Mouse (Mus musculus) hindbrain, postnatal 0 days (tissue): ENCODE measurements at regions not wholly inside any gene's neighbourhood (a gene's known extent, or its start where the extent isn't known, plus 50 kb on each side); places are given as distances from the start of the nearest gene placed in this dataset.

ENCODE experiments used
- ATAC-seq: fragments of 200-750 bp; cut with Nextera tagmentation; 2 replicates; pipeline ENCODE4 v1.8.0; 2017; ENCODE audit warnings: mild to moderate bottlenecking, moderate TSS enrichment, moderate library complexity
- DNase-seq: peaks from one replicate; pipeline ENCODE4 v3.0.0-alpha.2; 2015; ENCODE audit warnings: low spot score
- H3K27ac ChIP-seq: fragments of 300-500 bp; sonication (generic); 2 replicates; pipeline ENCODE4 v1.5.1; 2014; ENCODE audit warnings: mild to moderate bottlenecking
- H3K27me3 ChIP-seq: fragments of 300-500 bp; sonication (generic); 2 replicates; pipeline ENCODE4 v1.6.1; 2014; ENCODE audit warnings: low read length, mixed read lengths; ENCODE audit not compliant: insufficient read depth
- H3K36me3 ChIP-seq: fragments of 300-500 bp; sonication (generic); 2 replicates; pipeline ENCODE4 v1.6.1; 2014; ENCODE audit warnings: low read length, mixed read lengths; ENCODE audit not compliant: insufficient read depth
- H3K4me1 ChIP-seq: fragments of 300-500 bp; sonication (generic); 2 replicates; pipeline ENCODE4 v1.6.1; 2014; ENCODE audit warnings: antibody characterized with exemption, low read length, mixed read lengths; ENCODE audit not compliant: insufficient read depth
- H3K4me2 ChIP-seq: fragments of 300-500 bp; sonication (generic); 2 replicates; pipeline ENCODE4 v1.6.1; 2014; ENCODE audit warnings: low read depth, mild to moderate bottlenecking, low read length, moderate library complexity, mixed read lengths
- H3K4me3 ChIP-seq: fragments of 300-500 bp; sonication (generic); 2 replicates; pipeline ENCODE4 v1.5.1; 2014; ENCODE audit warnings: low read length
- H3K9ac ChIP-seq: fragments of 300-500 bp; sonication (generic); replicated peaks from 2 replicates; pipeline ENCODE4 v1.6.1; 2014; ENCODE audit warnings: mild to moderate bottlenecking, low read length, moderate library complexity, mixed read lengths
- H3K9me3 ChIP-seq: fragments of 300-500 bp; sonication (generic); 2 replicates; pipeline ENCODE4 v1.6.1; 2016; ENCODE audit warnings: low read length, mixed read lengths
- CTCF ChIP-seq: IDR thresholded peaks from 2 replicates; pipeline ENCODE4 v1.5.1; 2016; ENCODE audit warnings: antibody characterized with exemption, control low read depth, low read depth
- WGBS: fragments of 180-500 bp; shearing (Covaris S2); extraction: QIAGEN DNeasy Blood & Tissue Kit; methylation state at CpG from one replicate; pipeline ENCODE4 v1.1.7; 2014; 5-methylcytosine and 5-hydroxymethylcytosine counted together

DNA sequence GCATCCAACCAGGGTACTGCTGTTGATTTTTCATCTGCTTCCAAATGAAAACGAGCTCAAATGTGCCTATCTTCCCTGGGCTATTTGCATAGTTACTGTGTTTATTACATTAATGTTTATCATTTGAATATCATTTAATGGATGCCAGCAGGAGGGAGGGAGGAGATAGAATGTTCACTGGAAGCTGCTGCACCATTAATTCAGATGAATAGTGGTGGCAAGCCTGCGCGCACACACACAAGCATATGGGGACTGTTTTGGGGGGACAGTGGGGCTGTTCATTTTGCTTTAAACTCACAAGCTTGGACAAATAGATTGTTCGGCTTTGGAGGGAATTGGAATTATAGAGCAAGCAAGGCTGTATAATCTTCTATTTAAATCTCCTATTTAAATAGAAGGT, 74.3 kb upstream of the Samsn1 start:
- Histone ChIP-seq H3K36me3 (no peaks in the 10 kb centered on the region), H3K4me3 (no peak overlapping the region), H3K27me3 (no peaks in the 10 kb centered on the region), H3K9me3 (no peaks in the 10 kb centered on the region), H3K9ac (no peak overlapping the region), H3K27ac (no peak overlapping the region), H3K4me2 (no peak overlapping the region), H3K4me1 (no peaks in the 10 kb centered on the region)
- no peak for DNase-seq
- TF ChIP-seq CTCF: no peak
- WGBS: 70% methylated on average over 4 of the region's 4 CpGs
- no peak for ATAC-seq

DNA sequence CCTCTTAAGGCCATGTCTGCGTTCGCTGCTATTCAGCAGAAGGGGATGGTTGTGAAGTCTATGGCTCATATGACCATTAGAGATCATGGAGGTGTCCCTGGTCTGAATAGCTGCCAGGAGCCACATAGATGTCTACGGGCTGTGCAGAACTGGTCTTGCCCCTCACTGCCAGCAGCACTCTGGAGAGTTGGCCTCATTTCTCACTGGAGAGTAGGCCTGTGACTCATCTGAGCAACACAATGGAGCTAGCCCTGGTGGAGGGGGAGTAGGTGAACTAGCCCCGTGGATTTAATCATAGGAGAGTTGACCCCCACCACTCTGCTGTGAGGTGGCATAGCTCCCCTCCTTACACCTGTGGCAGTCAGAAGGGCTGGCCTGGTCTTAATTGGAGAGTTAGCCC, 63.3 kb upstream of the Samsn1 start:
- Histone ChIP-seq H3K27me3 (no peaks in the 10 kb centered on the region), H3K4me3 (no peak overlapping the region), H3K4me1 (no peaks in the 10 kb centered on the region), H3K4me2 (no peak overlapping the region), H3K9me3 (no peaks in the 10 kb centered on the region), H3K9ac (no peak overlapping the region), H3K36me3 (no peaks in the 10 kb centered on the region), H3K27ac (no peak overlapping the region)
- WGBS: 87% methylated on average over 4 of the region's 4 CpGs
- TF ChIP-seq CTCF: no peak
- no peak for DNase-seq
- ATAC-seq: no peak

DNA sequence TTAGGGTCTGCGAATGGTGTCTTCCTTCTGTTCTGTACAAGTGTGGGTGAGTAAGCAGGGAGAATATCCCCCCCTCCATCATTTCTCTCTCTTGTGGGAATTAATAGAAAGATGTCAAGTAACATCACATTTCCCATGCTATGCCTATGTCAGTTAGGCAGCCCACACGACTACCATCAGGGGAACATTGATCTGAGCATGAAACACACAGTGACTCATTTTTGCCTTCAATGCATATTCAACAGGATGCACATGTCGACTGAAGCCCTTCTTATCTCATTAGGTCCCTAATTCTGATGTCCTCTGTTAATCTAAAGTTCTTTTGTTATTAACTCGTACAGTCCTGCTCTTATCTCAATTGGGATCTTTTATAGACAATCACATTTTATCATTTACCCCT, 60.4 kb upstream of the Samsn1 start:
- Histone ChIP-seq H3K4me2 (no peak overlapping the region), H3K36me3 (no peaks in the 10 kb centered on the region), H3K27ac (no peak overlapping the region), H3K4me1 (no peaks in the 10 kb centered on the region), H3K27me3 (no peaks in the 10 kb centered on the region), H3K9ac (no peak overlapping the region), H3K4me3 (no peak overlapping the region), H3K9me3 (no peaks in the 10 kb centered on the region)
- no peak for DNase-seq
- WGBS: 78% methylated on average over 4 of the region's 4 CpGs
- no peak for TF ChIP-seq CTCF
- no peak for ATAC-seq

DNA sequence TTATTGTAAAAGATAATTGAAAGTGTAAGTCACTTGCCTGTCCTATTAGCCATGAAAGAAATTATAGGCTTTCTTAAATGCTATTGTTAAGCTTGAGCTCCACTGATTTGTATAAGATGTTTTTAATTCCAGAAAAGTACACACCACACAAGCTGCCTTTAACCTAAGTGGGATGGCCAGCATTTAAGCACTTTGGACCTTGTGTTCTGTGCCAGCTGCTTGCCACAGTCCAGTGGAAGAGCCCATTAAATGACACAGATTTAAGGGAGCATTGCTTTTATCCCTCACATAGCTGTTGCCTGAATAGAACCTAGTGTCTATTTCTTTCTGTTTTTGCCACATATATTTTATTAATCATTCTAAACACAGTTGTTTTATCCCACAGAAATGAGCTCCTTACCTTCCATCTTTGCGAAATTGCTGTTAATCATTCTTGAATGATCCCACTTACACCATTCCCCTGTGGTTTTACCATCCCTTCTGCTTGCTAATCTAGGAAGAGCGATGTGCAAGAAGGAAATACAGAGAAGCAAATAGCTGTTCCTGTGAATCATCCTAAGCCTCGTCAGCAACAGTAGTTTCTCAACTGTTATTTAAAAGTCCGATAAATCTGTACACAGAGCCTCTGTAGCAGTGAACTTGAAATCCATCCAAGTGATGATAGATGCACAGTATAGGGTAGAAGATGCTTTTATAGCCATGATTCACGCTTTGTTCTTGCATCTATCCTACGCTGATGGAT, 57.9 kb upstream of the Samsn1 start:
- H3K4me2 ChIP-seq: no peak overlapping the region
- H3K9me3 ChIP-seq: no peaks in the 10 kb centered on the region
- H3K4me3 ChIP-seq: no peak overlapping the region
- no peaks in the 10 kb centered on the region for H3K4me1 ChIP-seq
- H3K27ac ChIP-seq: no peak overlapping the region
- ATAC-seq (no peak), DNase-seq (no peak)
- TF ChIP-seq CTCF: no peak
- H3K36me3 ChIP-seq: no peaks in the 10 kb centered on the region
- no peaks in the 10 kb centered on the region for H3K27me3 ChIP-seq
- WGBS: 77% methylated on average over 6 of the region's 6 CpGs
- no peak overlapping the region for H3K9ac ChIP-seq

DNA sequence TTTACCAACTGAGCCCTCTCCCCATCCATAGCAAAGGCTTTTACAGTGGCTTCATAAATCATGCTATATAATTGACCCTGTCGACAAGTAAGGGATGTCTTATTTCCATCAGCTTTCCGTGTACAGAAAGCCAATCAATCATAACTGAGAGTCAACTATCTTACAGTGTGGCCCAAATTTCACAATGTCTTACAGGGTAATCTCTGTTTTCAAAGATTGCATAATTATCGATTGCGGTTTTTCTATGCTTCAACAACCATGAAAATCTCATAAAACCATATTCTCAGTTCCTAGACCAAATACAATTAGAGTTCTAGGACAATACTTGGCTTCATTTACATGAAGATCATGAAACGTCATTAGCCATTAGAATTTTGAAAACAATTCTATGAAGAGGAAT, 56.1 kb upstream of the Samsn1 start:
- no peak for ATAC-seq
- Histone ChIP-seq H3K27me3 (no peaks in the 10 kb centered on the region), H3K9ac (no peak overlapping the region), H3K36me3 (no peaks in the 10 kb centered on the region), H3K4me2 (no peak overlapping the region), H3K4me1 (no peaks in the 10 kb centered on the region), H3K27ac (no peak overlapping the region), H3K4me3 (no peak overlapping the region), H3K9me3 (no peaks in the 10 kb centered on the region)
- no peak for TF ChIP-seq CTCF
- DNase-seq: no peak
- 83% methylated on average over 5 of the region's 5 CpGs for WGBS

DNA sequence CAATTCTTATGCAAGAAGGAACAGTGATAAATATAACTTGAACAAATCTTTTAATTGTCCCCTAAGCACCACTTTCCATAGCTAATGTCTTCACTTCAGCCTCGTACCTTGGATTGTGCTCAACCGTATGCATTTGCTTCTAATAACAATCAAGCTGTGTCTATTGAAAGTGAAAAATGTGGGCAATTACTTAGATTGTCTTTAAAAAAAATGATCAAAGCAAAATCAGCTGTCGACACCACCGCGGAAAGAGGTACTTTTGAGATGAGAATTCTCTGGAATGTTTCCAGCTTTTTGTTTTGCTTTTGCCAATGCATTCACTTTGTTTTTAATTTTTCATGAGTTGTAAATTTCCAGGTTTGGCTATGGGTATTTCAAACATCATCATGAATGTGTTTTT, 54.1 kb upstream of the Samsn1 start:
- Histone ChIP-seq H3K27ac (no peak overlapping the region), H3K4me3 (no peak overlapping the region), H3K9me3 (no peaks in the 10 kb centered on the region), H3K9ac (no peak overlapping the region), H3K4me1 (no peaks in the 10 kb centered on the region), H3K36me3 (no peaks in the 10 kb centered on the region), H3K27me3 (no peaks in the 10 kb centered on the region), H3K4me2 (no peak overlapping the region)
- WGBS: 47% methylated on average over 5 of the region's 5 CpGs
- DNase-seq: no peak
- no peak for TF ChIP-seq CTCF
- no peak for ATAC-seq
